Mouse (Mus musculus): ENCODE results near the gene Rnf103.

The Rnf103 gene

DNA sequence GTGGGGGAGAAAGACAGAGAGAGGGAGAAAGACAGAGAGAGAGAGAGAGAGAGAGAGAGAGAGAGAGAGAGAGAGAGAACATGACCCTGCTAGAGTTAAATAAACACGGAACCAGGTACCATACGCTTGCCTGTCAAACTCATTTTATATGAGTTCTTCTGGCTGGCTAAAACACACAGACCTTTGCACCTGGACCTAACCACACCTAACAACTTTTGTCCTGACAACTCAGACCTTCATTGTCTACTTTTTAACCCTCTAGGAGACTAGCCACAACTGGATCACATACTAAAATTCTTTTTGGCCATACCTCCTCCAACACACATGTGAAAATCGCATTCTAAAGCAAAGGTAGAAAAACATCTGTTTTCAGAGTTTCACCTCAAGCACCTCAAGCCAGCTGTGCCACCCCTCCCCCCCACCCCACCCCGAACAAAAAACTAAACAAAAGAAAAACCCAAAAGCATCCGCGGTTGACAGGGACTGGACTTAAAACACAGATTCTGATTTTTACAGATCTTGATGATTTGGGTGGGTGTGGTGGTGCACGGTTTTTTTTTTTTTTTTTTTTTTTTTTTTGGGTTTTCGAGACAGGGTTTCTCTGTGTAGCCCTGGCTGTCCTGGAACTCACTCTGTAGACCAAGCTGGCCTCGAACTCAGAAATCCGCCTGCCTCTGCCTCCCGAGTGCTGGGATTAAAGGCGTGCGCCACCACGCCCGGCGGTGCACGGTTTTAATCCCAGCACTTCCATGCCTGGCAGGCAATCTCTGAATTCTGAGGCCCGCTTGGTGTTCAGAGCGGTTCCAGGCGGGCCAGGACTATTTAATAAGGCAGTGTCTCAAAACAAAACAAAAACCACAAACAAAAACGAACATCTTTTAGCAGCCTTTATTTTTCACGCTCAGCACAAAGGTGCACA, 679 bp upstream of the Rnf103 start:
- DNase-seq, result no peak

DNA sequence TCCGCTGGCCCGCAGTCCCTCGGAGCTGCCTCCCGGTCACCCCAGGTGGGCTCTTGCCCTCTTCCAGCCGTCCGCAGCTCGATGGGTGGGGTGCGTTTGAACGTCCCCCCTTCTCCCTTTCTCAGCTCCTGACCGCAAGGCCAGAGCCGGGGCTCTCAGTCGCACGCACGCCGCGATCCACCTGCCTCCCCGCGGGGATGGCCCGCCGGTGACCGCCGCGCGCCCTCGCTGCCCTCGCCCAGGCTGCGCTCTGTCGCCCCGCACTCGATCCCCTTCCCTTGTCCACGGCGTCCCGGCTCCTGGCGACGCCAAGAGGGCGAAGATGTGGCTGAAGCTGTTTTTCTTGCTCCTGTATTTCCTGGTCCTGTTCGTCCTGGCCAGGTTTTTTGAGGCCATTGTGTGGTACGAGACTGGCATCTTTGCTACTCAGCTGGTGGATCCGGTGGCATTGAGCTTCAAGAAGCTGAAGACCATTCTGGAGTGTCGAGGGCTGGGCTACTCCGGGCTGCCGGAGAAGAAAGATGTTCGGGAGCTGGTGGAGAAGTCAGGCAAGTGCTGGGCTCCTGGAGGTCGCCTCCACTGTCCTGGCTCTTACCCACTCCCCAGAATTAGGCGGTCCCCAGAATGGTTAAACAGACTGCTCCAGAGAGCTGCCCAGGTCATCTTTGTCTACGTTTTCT, 787 bp downstream of the Rnf103 start:
- peak; percentile 49 to 53 for DNase-seq

DNA sequence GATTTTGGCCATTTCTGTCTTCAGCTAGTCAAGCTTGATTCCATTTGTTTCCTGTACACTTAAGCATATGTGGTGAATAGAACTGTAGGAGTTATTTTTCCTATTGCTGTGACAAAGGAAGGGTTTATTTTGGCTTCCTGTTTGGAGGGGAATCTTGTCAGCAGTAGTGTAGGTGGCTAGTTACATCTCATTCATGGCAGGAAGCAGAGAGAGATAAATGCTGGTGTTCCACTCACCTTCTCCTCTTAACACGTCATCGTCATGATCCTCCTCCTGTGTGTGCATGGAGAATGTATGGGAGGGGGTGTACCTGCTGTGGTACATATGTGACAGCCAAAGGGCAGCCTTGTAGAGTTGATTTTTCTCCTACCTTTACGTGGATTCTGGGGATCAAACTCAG, 6.9 kb downstream of the Rnf103 start:
- DNase-seq, result no peak

DNA sequence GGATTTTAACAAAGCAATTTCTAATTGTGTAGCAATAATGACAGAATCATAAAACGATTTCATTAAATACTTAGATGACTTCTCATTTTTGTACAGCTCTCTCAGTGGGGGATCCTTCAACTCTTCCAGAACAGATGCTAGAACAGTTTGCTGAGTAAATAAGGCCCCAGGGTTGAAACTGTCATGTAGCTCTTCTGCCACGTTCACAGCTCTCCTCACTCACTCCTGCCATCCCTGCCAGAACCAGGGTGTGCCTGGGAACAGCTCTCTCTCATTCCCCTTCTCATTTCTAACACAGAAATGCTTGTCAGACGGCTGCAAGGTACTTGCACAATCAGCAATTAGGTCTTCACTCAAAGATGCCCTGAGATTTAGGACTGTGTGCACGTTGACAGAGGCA, 9.3 kb downstream of the Rnf103 start:
- DNase-seq, result no peak

DNA sequence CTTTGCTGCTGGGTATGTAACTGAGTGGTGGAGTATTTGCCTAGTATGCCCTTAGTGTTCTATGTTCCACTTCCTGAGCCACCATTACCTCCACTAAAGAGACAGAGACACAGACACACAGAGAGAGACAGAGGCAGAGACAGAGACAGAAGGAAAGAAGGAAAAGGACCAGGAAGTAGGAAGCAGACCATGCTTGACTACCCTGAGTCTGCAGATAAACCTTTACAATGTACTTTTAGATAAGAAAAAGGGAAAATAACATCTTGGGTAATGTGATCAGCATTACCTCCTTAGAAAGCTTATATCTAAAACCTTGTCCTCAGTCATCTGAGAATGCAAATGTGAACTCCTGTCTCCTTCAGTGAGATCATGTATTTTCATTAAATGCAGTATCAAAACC, 10.0 kb downstream of the Rnf103 start:
- DNase-seq, result no peak

DNA sequence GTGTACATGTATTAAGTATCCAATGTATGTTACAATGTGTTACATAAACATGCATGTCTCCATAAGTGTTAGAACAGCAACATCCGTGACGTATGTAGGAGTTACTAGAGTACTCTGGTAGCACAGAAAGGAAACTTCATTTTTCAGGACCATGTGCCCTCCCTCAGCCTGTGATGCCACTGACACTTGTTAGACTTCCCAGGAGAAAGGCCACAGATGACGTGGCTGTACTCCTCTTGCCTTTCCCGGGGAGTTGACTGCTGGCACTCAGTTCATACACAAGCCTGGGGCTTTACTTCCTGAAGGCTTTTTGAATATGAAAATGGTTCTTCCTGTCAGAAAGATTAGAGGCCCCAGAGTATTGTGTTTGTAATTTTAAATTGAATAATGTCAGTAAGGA, 10.4 kb downstream of the Rnf103 start:
- DNase-seq, result peak in 1 of 2 experiments; percentile 44

DNA sequence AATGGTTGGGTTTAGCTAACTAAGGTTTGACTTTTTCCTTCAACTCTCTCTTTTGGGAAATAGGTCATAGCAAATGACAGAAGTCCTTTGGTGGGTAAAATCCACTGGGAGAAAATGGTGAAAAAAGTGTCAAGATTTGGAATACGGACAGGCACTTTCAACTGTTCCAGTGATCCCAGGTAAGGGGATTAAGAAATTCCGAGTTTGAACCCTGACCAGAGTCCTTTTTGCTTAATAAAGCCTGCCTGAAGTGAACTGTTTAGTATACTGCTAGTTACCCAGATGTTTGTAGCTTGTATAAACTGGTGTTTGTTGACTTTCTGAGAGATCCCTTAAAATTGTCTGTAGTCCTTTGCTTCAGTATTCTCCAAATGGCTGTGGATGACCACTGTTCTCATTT, 12.0 kb downstream of the Rnf103 start:
- no peak for DNase-seq

DNA sequence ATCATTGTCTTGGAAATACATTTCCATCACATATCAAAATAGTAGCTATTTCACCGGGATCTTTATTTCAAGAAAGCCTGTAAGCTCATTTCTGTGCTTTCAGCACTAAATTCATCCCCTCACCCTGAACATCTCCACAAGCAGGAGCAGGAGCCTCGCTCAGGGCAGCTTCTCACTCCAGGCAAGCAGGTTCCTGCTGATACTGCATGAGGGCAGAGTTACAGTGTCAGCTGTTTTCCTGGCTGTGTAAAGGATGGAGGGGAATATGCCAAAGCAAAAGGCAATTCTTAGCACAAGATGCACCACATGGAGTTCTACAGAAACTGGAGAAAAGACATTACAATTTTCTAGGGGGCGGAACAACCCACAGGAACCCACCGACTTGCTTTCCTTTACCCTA, 25.8 kb downstream of the Rnf103 start:
- no peak for DNase-seq

DNA sequence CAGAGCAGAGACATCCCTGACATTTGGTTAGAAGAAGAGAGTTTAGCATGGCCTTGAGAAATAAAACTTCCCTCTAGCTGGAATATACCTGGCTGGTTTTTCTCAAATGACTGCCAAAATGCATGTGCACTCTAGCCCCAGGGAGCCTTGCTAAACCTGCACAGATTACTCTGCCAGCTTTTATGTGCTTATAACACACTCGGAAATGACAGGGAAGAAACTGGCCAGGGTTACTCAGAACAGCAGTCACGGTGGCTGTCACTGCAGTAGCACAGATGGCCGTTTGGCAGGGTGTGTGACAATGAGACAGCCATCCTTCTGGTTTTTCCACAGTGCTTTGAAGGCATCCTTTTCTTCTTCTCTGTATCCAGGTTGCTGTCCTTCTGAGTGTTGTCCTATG, 31.9 kb downstream of the Rnf103 start:
- no peak for DNase-seq

DNA sequence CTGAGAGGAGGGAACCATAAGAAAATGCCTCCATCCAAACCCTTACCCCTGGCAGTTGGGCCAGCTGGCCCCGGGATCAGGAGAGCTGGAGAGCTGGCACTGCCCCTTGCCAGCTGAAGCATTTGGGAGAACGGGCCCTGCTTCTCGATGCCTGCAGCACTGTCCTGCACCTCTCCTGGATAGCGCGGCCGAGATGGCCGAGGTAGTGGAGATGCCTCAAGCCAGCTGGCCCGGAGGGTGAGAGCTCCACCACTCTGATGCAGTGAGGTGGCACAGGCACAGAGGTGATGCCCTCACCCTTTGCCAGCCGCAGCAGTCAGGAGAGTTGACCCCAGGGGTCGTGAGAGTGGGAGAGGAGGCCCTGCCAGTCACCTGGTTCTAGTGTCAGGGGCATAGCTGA, 33.4 kb downstream of the Rnf103 start:
- no peak for DNase-seq

DNA sequence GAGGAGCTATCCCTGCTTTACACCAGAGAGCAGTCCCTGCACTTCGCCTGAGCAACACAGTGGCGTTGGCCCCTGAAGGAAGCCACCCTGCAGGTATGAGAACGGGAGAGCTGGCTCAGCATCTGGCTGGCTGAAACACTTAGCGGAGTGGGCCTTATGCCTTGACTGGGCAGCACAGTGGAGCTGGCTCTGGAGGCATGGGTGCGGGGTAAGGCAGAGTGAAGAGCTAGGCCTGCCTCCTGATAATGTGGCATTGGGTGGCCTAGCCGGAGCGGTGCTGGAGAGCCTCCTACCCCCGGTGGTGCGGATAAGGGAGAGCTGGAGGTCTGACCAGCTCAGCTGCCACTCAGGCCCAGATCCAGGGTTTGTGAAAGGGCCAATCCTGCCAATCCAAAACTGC, 34.1 kb downstream of the Rnf103 start:
- no peak for DNase-seq

DNA sequence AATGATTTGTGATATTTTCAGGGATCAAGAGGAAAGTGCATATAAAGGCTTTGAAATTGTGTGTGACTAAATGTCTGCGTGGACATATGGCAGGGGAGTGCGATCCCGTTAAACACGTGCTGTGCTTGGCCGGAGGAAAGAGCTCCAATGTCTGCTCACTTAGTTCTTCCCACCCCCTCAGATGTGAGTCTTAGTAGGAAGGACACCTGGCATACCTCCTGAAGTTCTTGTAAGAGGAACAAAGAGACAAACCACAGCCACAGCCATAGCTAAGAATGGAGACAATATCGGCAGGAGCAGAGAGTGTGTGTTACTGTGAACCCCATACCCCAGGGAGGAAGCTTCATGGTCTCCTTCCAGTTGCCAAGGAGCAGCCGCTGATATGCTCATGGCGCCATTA, 36.5 kb downstream of the Rnf103 start:
- DNase-seq, result no peak

DNA sequence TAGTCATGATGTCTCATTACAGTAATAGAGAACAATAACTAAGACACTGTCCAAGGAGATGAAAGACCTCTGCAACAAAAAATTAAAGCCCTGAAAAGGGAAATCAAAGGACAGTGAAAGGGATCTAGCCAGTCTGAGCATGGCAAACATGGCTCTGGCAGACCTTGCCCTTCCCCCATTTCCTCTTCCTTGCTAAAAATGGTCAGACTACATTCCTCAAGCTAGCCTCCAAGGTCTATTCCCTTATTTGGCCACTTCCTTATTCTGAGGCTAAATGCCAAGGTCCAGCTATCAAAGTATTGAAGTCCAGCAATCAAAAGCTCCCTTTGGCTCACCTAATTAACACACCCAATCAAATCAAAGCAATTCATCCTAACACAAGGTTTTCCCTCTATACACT, 43.6 kb downstream of the Rnf103 start:
- DNase-seq, result no peak

DNA sequence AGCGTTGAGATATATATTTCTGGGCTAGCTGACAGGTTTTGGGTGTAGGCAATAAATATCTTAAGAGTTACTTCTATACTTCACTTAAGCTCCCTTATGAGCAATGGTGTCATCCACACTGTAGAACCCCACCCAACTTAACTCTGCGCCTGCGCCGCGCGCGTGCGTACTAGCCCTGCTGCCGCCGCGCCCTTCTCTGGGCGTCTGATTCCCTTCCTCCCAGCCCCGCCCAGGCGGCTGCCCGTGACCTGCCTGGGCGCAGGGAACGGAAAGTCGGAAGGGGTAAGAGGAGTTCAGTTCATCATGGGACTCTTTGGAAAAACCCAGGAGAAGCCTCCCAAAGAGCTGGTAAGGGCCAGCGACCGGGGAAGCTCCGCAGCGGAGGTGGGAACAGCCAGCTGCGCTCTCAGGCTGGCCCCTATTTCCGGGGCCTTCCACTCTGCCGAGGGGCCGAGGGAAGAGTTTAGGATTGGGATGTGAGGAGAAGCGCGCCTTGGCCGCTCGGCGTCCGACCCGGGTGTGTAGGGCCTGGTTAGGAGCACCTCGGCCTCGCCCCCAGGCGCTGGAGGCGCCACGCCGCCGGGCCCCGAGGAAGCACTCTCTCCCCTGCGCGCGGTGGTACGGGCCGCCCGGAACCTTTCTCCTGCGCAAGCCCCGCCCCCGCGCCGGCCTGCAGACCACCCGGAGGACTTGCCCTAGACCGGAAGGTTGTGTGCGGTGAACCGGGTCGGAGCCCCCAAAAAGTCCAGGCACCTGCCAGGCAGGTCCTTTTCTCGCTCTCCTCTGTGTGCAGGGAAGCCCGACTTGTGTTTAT, 50.2 kb downstream of the Rnf103 start, which contains the start of gene Chmp3:
Chmp3 (plus strand) TSS at position 112 of the 814 bp plus-strand sequence.
- DNase-seq, result peak; percentile 96 to 97

DNA sequence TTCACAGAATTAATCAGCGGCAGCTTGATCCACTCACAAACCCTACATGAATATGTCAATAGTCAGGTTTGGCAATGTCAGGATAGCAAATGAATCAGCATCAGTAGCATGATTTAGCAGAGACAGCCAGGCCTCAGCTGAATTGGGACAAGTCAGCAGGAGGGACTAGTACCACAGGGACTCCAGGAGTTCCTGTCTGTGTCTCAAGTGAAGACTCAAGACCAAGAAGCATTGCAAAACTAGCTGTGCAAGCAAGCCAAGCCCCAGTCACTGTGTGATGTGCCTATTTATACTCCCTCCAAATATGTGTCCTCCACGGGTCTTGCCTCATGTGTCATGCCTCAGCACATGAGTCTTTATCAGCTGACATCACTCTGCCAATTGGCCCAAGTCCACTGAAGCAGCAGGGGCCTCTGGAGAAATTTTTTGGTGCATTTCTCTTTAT, 61.8 kb downstream of the Rnf103 start:
- DNase-seq, result peak; percentile 30 to 44

DNA sequence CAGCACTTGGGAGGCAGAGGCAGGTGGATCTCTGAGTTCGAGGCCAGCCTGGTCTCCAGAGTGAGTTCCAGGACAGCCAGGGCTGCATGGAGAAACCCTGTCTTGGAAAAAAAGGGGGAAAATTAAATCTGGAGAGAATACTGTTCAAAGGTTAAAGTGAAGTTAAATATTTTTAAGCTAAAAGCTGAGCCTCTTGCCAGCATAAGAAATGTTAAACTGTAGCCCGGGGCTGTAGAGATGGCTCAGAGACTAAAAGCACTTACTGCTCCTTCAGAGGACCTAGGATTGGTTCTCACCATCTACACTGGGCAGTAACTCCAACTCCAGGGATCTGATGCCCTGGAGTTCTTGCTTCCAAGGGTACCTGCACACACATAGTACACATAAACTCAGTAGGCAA, 63.1 kb downstream of the Rnf103 start:
- DNase-seq, result no peak

Measured in lung, adult 18-20 months (tissue).